Comparison of ENCODE assay signal across 8 mouse cellular contexts in the genomic region with DNA sequence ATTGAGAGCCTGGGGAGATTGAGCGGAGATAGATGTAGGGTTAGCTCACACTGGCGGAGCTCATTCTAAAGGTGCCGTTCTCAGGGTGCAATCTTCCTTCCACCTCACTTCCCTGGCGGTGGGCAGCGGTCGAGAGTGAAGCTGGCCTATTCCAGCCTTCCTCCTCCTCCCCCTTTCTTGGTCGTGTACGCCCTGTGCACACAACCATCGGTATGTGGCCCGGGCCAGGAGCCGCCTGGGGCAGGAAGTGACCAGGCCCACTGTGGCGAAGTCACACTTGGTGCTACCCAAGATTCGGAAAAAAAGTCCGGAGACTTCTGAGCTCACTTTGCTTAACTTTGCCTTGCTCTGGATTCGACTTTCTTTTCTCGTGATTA. TPM values are rescaled to one million over a fixed set of nuclear protein-coding genes. Genes with fewer than 3 reads are reported as not detected.
DNase-seq lines count a peak whose midpoint lies in the region; ATAC-seq lines count a peak whose summit lies in the region.

No protein-coding gene starts in this region.

- DNase-seq in 416B (ENCODE audit: low read depth), result peak; percentile 75
- peak; percentile 79 for DNase-seq in adrenal gland, adult 2 months
- DNase-seq in heart, adult 9 months (ENCODE audit: low spot score in 2 of 2), result peak; percentile 63 to 73
- DNase-seq in kidney, adult 8-10 months, result peak; percentile 54 to 68
- peak; percentile 56 for DNase-seq in liver, embryonic 13.5 days
- DNase-seq in naive thymus-derived CD4-positive, alpha-beta T cell, adult 2 months (ENCODE audit: low read depth), result peak; percentile 66
- DNase-seq in splenic B cell, adult 2 months (ENCODE audit: low read depth, low spot score), result peak; percentile 61

- no peaks in the 10 kb centered on the region; the same call in 1 of the 2 replicates for H3K36me3 ChIP-seq in embryonic facial prominence, embryonic 15.5 days
- H3K36me3 ChIP-seq in liver, embryonic 13.5 days, result peaks cover 3% of the 10 kb centered on the region
- 0 out of 2 replicates have a peak, but pooled peaks cover 4% of the 10 kb centered on the region for H3K36me3 ChIP-seq in splenic B cell, adult 2 months (ENCODE audit: control insufficient read depth, insufficient read depth, low read length, poor library complexity, severe bottlenecking)

- peak overlapping the region; percentile 96 for H3K27ac ChIP-seq in embryonic facial prominence, embryonic 15.5 days (replicated peaks)
- peak overlapping the region; percentile 96 for H3K27ac ChIP-seq in liver, embryonic 13.5 days

- H3K4me2 ChIP-seq in embryonic facial prominence, embryonic 15.5 days (replicated peaks), result peak overlapping the region; percentile 59
- H3K4me2 ChIP-seq in liver, embryonic 13.5 days, result peak overlapping the region; percentile 86

- peak overlapping the region; percentile 87 for H3K4me3 ChIP-seq in embryonic facial prominence, embryonic 15.5 days (replicated peaks)
- H3K4me3 ChIP-seq in liver, embryonic 13.5 days (replicated peaks), result peak overlapping the region; percentile 93

- whole genome bisulfite sequencing in embryonic facial prominence, embryonic 15.5 days, result under 1% methylated on average over 16 of the region's 16 CpGs
- 0% methylated on average over 16 of the region's 16 CpGs for WGBS in liver, embryonic 13.5 days (ENCODE audit: insufficient replicate concordance)

- no peaks in the 10 kb centered on the region for H3K27me3 ChIP-seq in embryonic facial prominence, embryonic 15.5 days
- H3K27me3 ChIP-seq in liver, embryonic 13.5 days, result no peaks in the 10 kb centered on the region
- H3K27me3 ChIP-seq in splenic B cell, adult 2 months (ENCODE audit: control insufficient read depth, insufficient read depth, low read length, poor library complexity, severe bottlenecking), result no peaks in the 10 kb centered on the region

- peaks cover 12% of the 10 kb centered on the region; the same call in 1 of the 2 replicates for H3K4me1 ChIP-seq in embryonic facial prominence, embryonic 15.5 days
- H3K4me1 ChIP-seq in liver, embryonic 13.5 days (replicated peaks), result peaks cover 46% of the 10 kb centered on the region

- peak overlapping the region; percentile 93 for H3K9ac ChIP-seq in embryonic facial prominence, embryonic 15.5 days
- H3K9ac ChIP-seq in liver, embryonic 13.5 days, result peak overlapping the region; percentile 97

- ATAC-seq in embryonic facial prominence, embryonic 15.5 days (ENCODE audit: insufficient number of reproducible peaks, low FRiP score, low TSS enrichment, low read depth), result peak; percentile 17; the same call in 1 of the 2 replicates
- ATAC-seq in liver, embryonic 13.5 days (ENCODE audit: low read depth), result no peak

- H3K9me3 ChIP-seq in embryonic facial prominence, embryonic 15.5 days (replicated peaks), result no peaks in the 10 kb centered on the region
- H3K9me3 ChIP-seq in liver, embryonic 13.5 days (replicated peaks), result no peaks in the 10 kb centered on the region

RNA-seq across cellular contexts. Expression of a gene that starts 0.8 kb away (rescaled TPM):
- total RNA-seq in adrenal gland, adult 2 months (2021), result 100 to 1,000 TPM; 169 to 191 TPM
- polyA plus RNA-seq in adrenal gland, adult 2 months (2012; rRNA removed), result 420 and 432 TPM in 2 replicates
- polyA plus RNA-seq in embryonic facial prominence, embryonic 15.5 days (2015; fragmentation: Nextera tagmentation; extraction: Ambion mirVana), result 641 and 642 TPM in 2 replicates
- polyA plus RNA-seq in liver, embryonic 13.5 days (2015; fragmentation: Nextera tagmentation; extraction: Ambion mirVana), result 160 and 203 TPM in 2 replicates

RNA-seq across cellular contexts. Expression of a gene that starts 31.0 kb away (rescaled TPM):
- total RNA-seq in adrenal gland, adult 2 months (2021), result 10 to 100 TPM in 1 of 2 experiments, 1 to 10 TPM in 1; 9.1 to 11.4 TPM
- polyA plus RNA-seq in adrenal gland, adult 2 months (2012; rRNA removed), result 7.1 and 7.5 TPM in 2 replicates
- polyA plus RNA-seq in embryonic facial prominence, embryonic 15.5 days (2015; fragmentation: Nextera tagmentation; extraction: Ambion mirVana), result 10.1 and 10.7 TPM in 2 replicates
- 8.4 and 9.6 TPM in 2 replicates for polyA plus RNA-seq in liver, embryonic 13.5 days (2015; fragmentation: Nextera tagmentation; extraction: Ambion mirVana)

RNA-seq across cellular contexts. Expression of a gene that starts 54.4 kb away (rescaled TPM):
- total RNA-seq in adrenal gland, adult 2 months (2021), result under 1 TPM; 0.03 to 0.06 TPM
- polyA plus RNA-seq in adrenal gland, adult 2 months (2012; rRNA removed), result not detected in 2 replicates
- 0.67 and 1.0 TPM in 2 replicates for polyA plus RNA-seq in embryonic facial prominence, embryonic 15.5 days (2015; fragmentation: Nextera tagmentation; extraction: Ambion mirVana)
- polyA plus RNA-seq in liver, embryonic 13.5 days (2015; fragmentation: Nextera tagmentation; extraction: Ambion mirVana), result 0.02 TPM in 2 replicates
